ENCODE assay signal across 8 mouse cellular contexts in the genomic region with DNA sequence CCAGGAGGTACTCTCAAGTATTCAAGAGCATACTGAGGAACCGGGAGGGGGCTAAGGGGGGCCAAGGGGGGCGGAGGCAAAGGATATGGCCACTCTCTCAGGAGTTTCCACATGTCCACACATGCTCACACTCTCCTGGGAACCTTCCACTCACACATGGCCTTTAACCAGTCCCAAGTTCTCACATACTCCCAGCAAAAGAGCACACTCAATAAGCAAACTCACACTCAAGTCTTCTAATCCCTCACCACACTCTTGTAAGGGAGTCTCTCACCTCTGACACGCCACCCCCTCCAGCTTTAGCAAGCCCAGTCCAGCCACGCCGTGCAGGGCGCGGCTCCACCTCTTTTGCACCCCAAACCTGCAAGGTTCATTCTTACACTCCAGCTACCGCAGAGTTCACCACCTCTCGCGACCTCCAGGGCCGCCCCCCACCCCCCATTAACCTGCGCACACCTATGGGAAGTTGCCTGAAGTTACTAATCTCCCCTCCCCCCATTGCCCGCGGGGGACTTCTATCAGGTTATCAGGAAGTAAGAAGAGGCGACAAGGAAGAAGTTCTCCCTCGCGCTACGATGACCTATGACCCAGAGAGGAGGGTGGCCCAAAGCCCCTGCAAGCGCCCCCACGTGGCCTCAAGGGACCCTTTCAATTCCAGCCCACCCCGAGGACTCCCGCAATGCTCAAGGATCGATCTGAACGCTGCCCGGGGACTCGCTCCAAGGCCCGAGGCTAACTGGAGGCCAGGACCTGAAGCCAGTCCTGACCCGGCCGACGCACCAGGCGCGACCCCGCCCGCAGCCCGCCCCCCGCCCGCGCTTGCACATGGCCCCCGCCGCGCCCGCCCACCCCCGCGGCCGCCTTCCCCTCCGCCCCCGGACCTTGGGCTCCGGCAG. TPM values are rescaled to one million over a fixed set of nuclear protein-coding genes. Genes with fewer than 3 reads are reported as not detected.
DNase-seq lines count a peak whose midpoint lies in the region; ATAC-seq and TF ChIP-seq lines count a peak whose summit lies in the region.

No protein-coding gene starts in this region.

- H3K27me3 ChIP-seq in forebrain, embryonic 15.5 days: peaks cover 34% of the 10 kb centered on the region
- H3K27me3 ChIP-seq in hindbrain, postnatal 0 days (ENCODE audit: insufficient read depth, low read length): peaks cover 23% of the 10 kb centered on the region
- peaks cover 20% of the 10 kb centered on the region for H3K27me3 ChIP-seq in liver, postnatal 0 days (ENCODE audit: insufficient read depth, low read length)

- H3K9ac ChIP-seq in forebrain, embryonic 15.5 days (replicated peaks): peak overlapping the region; percentile 97
- H3K9ac ChIP-seq in hindbrain, postnatal 0 days (replicated peaks; ENCODE audit: low read length): peak overlapping the region; percentile 90
- H3K9ac ChIP-seq in liver, postnatal 0 days (replicated peaks): peak overlapping the region; percentile 79

- 2% methylated on average over 38 of the region's 48 CpGs for WGBS in forebrain, embryonic 15.5 days
- WGBS in hindbrain, postnatal 0 days: 2% methylated on average over 26 of the region's 48 CpGs
- 1% methylated on average over 48 of the region's 48 CpGs for WGBS in liver, postnatal 0 days (ENCODE audit: insufficient replicate concordance)

- ATAC-seq in forebrain, embryonic 15.5 days (replicated peaks): peak; percentile 8; the same call in 1 of the 2 replicates
- no peak for ATAC-seq in hindbrain, postnatal 0 days
- peak; percentile 16 for ATAC-seq in liver, postnatal 0 days

- 0 out of 2 replicates have a peak, but pooled peaks cover 5% of the 10 kb centered on the region for H3K36me3 ChIP-seq in forebrain, embryonic 15.5 days
- no peaks in the 10 kb centered on the region for H3K36me3 ChIP-seq in hindbrain, postnatal 0 days (ENCODE audit: insufficient read depth, low read length)
- H3K36me3 ChIP-seq in liver, postnatal 0 days (replicated peaks; ENCODE audit: insufficient read depth, low read length): peaks cover 12% of the 10 kb centered on the region

- TF ChIP-seq EP300 in liver, postnatal 0 days (IDR thresholded peaks at IDR 0.05; ENCODE audit: low read depth): no peak

- peak; percentile 26; the same call in 1 of the 2 replicates for TF ChIP-seq CTCF in hindbrain, postnatal 0 days (IDR thresholded peaks at IDR 0.05; ENCODE audit: low read depth)
- peak; percentile 31; the same call in 1 of the 2 replicates for TF ChIP-seq CTCF in liver, postnatal 0 days (IDR thresholded peaks at IDR 0.05; ENCODE audit: low read depth)

- DNase-seq in left cerebral cortex, postnatal 10 days (ENCODE audit: extremely low spot score in 1 of 2, low spot score in 2 of 2): peak; percentile 55 to 72
- DNase-seq in left cerebral cortex, postnatal 14 days (ENCODE audit: low spot score in 2 of 2): no peak
- DNase-seq in adrenal gland, postnatal 36 days: peak; percentile 56 to 61
- peak; percentile 50 for DNase-seq in hindbrain, postnatal 0 days (ENCODE audit: low spot score)
- peak; percentile 65 for DNase-seq in liver, postnatal 0 days
- DNase-seq in retina, embryonic 14.5 days (ENCODE audit: low spot score): peak; percentile 63
- no peak for DNase-seq in Muller cell, postnatal 12 days (ENCODE audit: inconsistent ontology term)

- intact Hi-C loops in left cerebral cortex, postnatal 10 days (cut with DNase I): loop anchor here (5.0 to 10.0 kb wide), 2 partner anchors 104 to 429 kb away; no protein-coding TSS in a partner anchor
- intact Hi-C loops in left cerebral cortex, postnatal 14 days (cut with DNase I): loop anchor here (5.0 kb wide), 1 partner anchor 56 kb away; a partner anchor contains a TSS

- H3K9me3 ChIP-seq in forebrain, embryonic 15.5 days: no peaks in the 10 kb centered on the region
- H3K9me3 ChIP-seq in hindbrain, postnatal 0 days (ENCODE audit: low read length): no peaks in the 10 kb centered on the region
- no peaks in the 10 kb centered on the region for H3K9me3 ChIP-seq in liver, postnatal 0 days (ENCODE audit: low read length)

- peak overlapping the region; percentile 88 for H3K4me3 ChIP-seq in forebrain, embryonic 15.5 days
- peak overlapping the region; percentile 84 for H3K4me3 ChIP-seq in hindbrain, postnatal 0 days (ENCODE audit: low read length)
- H3K4me3 ChIP-seq in liver, postnatal 0 days (ENCODE audit: low read depth, low read length): peak overlapping the region; percentile 71

- H3K27ac ChIP-seq in forebrain, embryonic 15.5 days (replicated peaks): peak overlapping the region; percentile 88
- H3K27ac ChIP-seq in hindbrain, postnatal 0 days: peak overlapping the region; percentile 86
- H3K27ac ChIP-seq in liver, postnatal 0 days (ENCODE audit: low read depth): peak overlapping the region; percentile 92

- H3K4me1 ChIP-seq in forebrain, embryonic 15.5 days: peaks cover 33% of the 10 kb centered on the region
- peaks cover 20% of the 10 kb centered on the region; the same call in 1 of the 2 replicates for H3K4me1 ChIP-seq in hindbrain, postnatal 0 days (ENCODE audit: insufficient read depth, low read length)
- peaks cover 40% of the 10 kb centered on the region for H3K4me1 ChIP-seq in liver, postnatal 0 days (ENCODE audit: insufficient read depth)

- H3K4me2 ChIP-seq in forebrain, embryonic 15.5 days (replicated peaks): peak overlapping the region; percentile 93
- peak overlapping the region; percentile 96 for H3K4me2 ChIP-seq in hindbrain, postnatal 0 days (ENCODE audit: low read depth, low read length)
- peak overlapping the region; percentile 94 for H3K4me2 ChIP-seq in liver, postnatal 0 days (ENCODE audit: low read depth, low read length)

RNA-seq across cellular contexts. Expression of a gene that starts 0.6 kb away (rescaled TPM):
- 10 to 100 TPM; 41.4 to 43.5 TPM for total RNA-seq in left cerebral cortex, postnatal 10 days (2021)
- 10 to 100 TPM; 56.0 to 60.9 TPM for total RNA-seq in left cerebral cortex, postnatal 14 days (2021)
- total RNA-seq in adrenal gland, postnatal 36 days (2021): 10 to 100 TPM; 33.6 to 50.9 TPM
- polyA plus RNA-seq in forebrain, embryonic 15.5 days (2015; fragmentation: Nextera tagmentation; extraction: Ambion mirVana): 20.3 and 21.2 TPM in 2 replicates
- 47.0 and 61.6 TPM in 2 replicates for total RNA-seq in hindbrain, postnatal 0 days (2014; rRNA removed)
- 11.8 and 12.3 TPM in 2 replicates for polyA plus RNA-seq in hindbrain, postnatal 0 days (2015; fragmentation: Nextera tagmentation; extraction: Ambion mirVana)
- 7.7 and 8.2 TPM in 2 replicates for polyA plus RNA-seq in liver, postnatal 0 days (2015; fragmentation: Nextera tagmentation; extraction: Ambion mirVana)

RNA-seq across cellular contexts. Expression of a gene that starts 4.2 kb away (rescaled TPM):
- 10 to 100 TPM; 14.0 to 20.6 TPM for total RNA-seq in left cerebral cortex, postnatal 10 days (2021)
- total RNA-seq in left cerebral cortex, postnatal 14 days (2021): 10 to 100 TPM; 23.0 to 28.8 TPM
- total RNA-seq in adrenal gland, postnatal 36 days (2021): not detected
- 0.85 and 0.96 TPM in 2 replicates for polyA plus RNA-seq in forebrain, embryonic 15.5 days (2015; fragmentation: Nextera tagmentation; extraction: Ambion mirVana)
- 2.0 TPM in 1 of 2 replicates, not detected in the other for total RNA-seq in hindbrain, postnatal 0 days (2014; rRNA removed)
- 2.9 and 3.7 TPM in 2 replicates for polyA plus RNA-seq in hindbrain, postnatal 0 days (2015; fragmentation: Nextera tagmentation; extraction: Ambion mirVana)
- polyA plus RNA-seq in liver, postnatal 0 days (2015; fragmentation: Nextera tagmentation; extraction: Ambion mirVana): 0.81 TPM in 2 replicates

RNA-seq across cellular contexts. Expression of a gene that starts 11.1 kb away (rescaled TPM):
- total RNA-seq in left cerebral cortex, postnatal 10 days (2021): 100 to 1,000 TPM; 280 to 318 TPM
- total RNA-seq in left cerebral cortex, postnatal 14 days (2021): 100 to 1,000 TPM; 354 to 355 TPM
- total RNA-seq in adrenal gland, postnatal 36 days (2021): 100 to 1,000 TPM; 254 to 293 TPM
- 231 and 241 TPM in 2 replicates for polyA plus RNA-seq in forebrain, embryonic 15.5 days (2015; fragmentation: Nextera tagmentation; extraction: Ambion mirVana)
- 184 and 228 TPM in 2 replicates for total RNA-seq in hindbrain, postnatal 0 days (2014; rRNA removed)
- polyA plus RNA-seq in hindbrain, postnatal 0 days (2015; fragmentation: Nextera tagmentation; extraction: Ambion mirVana): 587 and 589 TPM in 2 replicates
- 371 and 389 TPM in 2 replicates for polyA plus RNA-seq in liver, postnatal 0 days (2015; fragmentation: Nextera tagmentation; extraction: Ambion mirVana)

RNA-seq across cellular contexts. Expression of a gene that starts 11.5 kb away (rescaled TPM):
- total RNA-seq in left cerebral cortex, postnatal 10 days (2021): 10 to 100 TPM; 42.5 to 49.6 TPM
- total RNA-seq in left cerebral cortex, postnatal 14 days (2021): 10 to 100 TPM; 34.4 to 36.5 TPM
- total RNA-seq in adrenal gland, postnatal 36 days (2021): 100 to 1,000 TPM in 1 of 2 experiments, 10 to 100 TPM in 1; 93.1 to 116 TPM
- 116 and 125 TPM in 2 replicates for polyA plus RNA-seq in forebrain, embryonic 15.5 days (2015; fragmentation: Nextera tagmentation; extraction: Ambion mirVana)
- 61.7 and 68.6 TPM in 2 replicates for total RNA-seq in hindbrain, postnatal 0 days (2014; rRNA removed)
- polyA plus RNA-seq in hindbrain, postnatal 0 days (2015; fragmentation: Nextera tagmentation; extraction: Ambion mirVana): 109 and 111 TPM in 2 replicates
- polyA plus RNA-seq in liver, postnatal 0 days (2015; fragmentation: Nextera tagmentation; extraction: Ambion mirVana): 67.1 and 68.6 TPM in 2 replicates

RNA-seq across cellular contexts. Expression of a gene that starts 13.3 kb away (rescaled TPM):
- total RNA-seq in left cerebral cortex, postnatal 10 days (2021): 10 to 100 TPM; 36.6 to 38.1 TPM
- total RNA-seq in left cerebral cortex, postnatal 14 days (2021): 10 to 100 TPM; 44.9 to 50.4 TPM
- under 1 TPM; 0.16 to 0.20 TPM for total RNA-seq in adrenal gland, postnatal 36 days (2021)
- 1.4 and 1.8 TPM in 2 replicates for polyA plus RNA-seq in forebrain, embryonic 15.5 days (2015; fragmentation: Nextera tagmentation; extraction: Ambion mirVana)
- total RNA-seq in hindbrain, postnatal 0 days (2014; rRNA removed): 13.3 and 17.6 TPM in 2 replicates
- 15.9 and 21.7 TPM in 2 replicates for polyA plus RNA-seq in hindbrain, postnatal 0 days (2015; fragmentation: Nextera tagmentation; extraction: Ambion mirVana)
- polyA plus RNA-seq in liver, postnatal 0 days (2015; fragmentation: Nextera tagmentation; extraction: Ambion mirVana): 0.06 and 0.09 TPM in 2 replicates

Comparison
In these comparisons a context has a peak if more than half of its experiments do, and no peak if none do; other contexts are left out.
1. DNase-seq: peak in left cerebral cortex, postnatal 10 days (2 of 2), adrenal gland, postnatal 36 days (2 of 2), hindbrain, postnatal 0 days (single experiment), liver, postnatal 0 days (single experiment) and retina, embryonic 14.5 days (single experiment); none in left cerebral cortex, postnatal 14 days (0 of 2) and Muller cell, postnatal 12 days (single experiment).
2. Peak in every context shown above with its lines, with median percentiles within 50 percentile points of each other: H3K27ac ChIP-seq, H3K4me2 ChIP-seq, H3K4me3 ChIP-seq and H3K9ac ChIP-seq.